Mouse (Mus musculus) frontal cortex, postnatal 25 days (tissue): ENCODE results near the gene Chpf2.
A peak's percentile ranks its signal among the peaks of the same experiment; 100 is the strongest.

ENCODE experiments used
- DNase-seq, 2 experiments: peaks; one replicate each; pipeline ENCODE4 v3.0.0; 2022; ENCODE audit warnings: low spot score in 2 of 2

Chpf2 gene

DNA sequence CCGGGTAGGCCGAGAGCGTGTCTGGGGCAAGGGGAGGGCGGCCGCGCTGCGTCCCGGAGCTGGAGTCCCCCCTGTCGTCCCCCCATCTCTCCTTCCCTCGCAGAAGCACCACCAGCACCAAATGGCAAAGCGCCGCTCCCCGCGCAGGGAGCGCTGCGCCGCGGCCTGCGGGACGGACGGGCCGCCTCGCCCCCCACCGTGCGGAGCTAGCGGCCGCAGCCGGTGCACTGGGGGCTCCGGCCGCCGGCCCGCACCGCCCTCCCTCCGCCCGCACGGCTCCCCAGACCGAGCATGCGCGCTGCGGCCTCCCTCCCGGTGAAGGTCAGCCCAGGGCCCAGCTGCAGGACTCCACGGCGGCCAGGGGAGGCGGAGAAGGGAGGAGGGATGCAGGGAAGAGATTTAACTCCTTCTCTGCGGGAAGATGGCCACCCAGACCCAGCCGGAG lies 18.1 kb downstream of the Chpf2 start:
- DNase-seq = peak in 1 of 2 experiments; percentile 69

DNA sequence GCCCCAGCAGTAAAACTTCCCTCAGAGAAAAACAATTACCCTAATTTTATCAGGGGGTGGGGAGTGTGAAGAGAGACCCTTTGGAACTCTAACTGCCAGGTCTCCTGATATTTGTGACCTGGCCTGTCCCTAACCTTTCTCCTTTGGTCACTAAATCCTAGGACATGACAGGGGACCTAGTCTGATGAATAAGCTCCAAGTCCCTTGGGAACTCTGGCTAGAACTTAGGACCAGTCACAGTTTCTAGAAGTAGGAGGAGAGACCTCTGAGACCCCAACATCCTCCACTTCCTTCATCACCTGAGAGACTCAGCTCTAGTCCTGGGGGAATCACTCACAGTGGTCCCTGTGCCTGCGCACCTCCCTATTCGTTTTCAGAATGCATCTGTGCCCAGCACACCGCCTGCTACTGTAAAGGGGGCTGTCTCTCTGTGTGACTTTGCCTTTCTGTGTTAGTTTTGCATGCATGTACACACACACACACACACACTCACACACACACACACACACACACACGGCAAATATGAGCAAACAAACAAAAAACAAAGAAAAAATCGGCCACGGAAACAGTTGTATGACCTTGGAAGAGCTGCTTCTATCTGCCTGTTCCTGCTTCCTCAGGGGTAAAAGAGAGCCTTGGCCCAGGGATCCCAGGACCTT lies 18.9 kb downstream of the Chpf2 start:
- DNase-seq = no peak

DNA sequence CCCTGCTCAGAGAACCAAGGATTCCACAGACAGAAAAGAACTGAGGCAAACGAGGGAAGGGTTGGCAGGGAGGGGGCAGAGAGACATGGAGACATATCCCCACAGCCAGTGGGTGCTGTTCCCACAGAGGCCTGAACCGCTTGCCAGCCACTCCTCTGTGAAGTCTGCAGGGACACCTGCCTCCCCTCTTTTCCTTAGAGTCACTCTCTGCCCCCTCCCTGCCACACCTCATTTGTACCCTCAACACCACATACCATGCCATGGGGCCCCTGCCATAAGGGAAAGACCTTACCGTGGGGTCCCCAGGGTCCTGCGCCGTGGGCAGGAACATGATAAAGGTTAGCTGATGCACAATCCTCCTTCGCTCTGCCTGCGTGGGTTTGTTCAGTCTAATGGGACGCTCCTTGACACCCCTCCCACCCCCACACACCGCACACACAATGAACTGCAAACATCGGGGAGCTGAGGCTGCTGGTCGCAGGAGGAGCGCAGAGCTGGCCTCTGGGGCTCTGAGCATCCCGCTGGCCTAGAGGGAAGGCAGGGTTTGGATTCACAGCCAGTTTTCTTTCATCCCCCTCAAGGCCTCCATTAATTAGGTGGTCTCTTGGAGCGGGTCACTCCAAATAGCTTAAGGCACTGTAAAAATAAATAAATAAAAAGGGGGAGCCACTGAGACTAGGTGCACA lies 19.6 kb downstream of the Chpf2 start:
- no peak for DNase-seq

- no peak for DNase-seq
These were observed 22.8 kb downstream of the Chpf2 start for GRCm38 (mm10) chr5:24609388-24609787.

- DNase-seq = no peak
These were observed 25.1 kb downstream of the Chpf2 start for GRCm38 (mm10) chr5:24611366-24612301.

- no peak for DNase-seq
These were observed 25.7 kb downstream of the Chpf2 start for GRCm38 (mm10) chr5:24612302-24612649.

DNA sequence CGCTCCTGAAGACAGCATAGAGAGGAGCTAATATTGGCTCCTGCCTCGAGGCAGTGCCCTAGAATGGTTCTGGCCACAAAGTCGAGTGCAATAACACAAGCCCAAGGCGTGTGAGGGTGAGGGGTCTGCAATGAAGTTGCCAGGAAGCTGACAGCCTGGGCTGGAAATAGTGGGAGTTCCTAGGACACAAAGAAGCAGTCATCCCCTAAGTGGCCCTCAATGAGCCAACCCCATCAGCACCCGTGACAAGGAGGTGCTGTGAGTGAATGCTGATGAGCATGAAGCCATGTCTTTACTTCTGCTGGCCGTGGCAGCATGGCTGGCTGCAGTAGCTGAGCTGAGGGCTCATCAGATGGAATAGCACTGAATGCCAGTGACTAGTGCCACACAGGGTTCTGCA lies 28.6 kb downstream of the Chpf2 start:
- no peak for DNase-seq

- no peak for DNase-seq
These were observed 32.4 kb downstream of the Chpf2 start for GRCm38 (mm10) chr5:24618921-24619320.

GRCm38 (mm10) chr5:24620116-24620515 lies 33.6 kb downstream of the Chpf2 start:
- no peak for DNase-seq

DNA sequence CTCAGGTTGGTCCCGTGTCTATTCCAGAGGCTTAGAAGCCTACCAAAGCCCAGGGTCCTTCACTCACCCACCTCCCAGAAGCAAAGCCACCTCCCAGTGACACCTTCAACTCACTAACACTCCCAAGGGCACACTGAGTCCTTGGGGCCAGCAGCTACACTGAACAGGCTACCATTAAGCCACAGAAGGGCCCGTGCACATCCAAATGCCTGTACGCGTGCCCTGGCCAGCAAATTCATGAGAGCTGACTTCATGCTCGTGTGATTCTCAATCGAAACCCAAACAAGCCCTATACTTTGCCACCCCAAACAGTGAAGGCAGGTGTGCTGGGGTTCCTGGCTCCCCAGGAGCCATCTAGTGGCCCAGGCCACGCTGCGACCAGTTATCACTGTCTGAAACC lies 34.1 kb downstream of the Chpf2 start:
- no peak for DNase-seq

DNA sequence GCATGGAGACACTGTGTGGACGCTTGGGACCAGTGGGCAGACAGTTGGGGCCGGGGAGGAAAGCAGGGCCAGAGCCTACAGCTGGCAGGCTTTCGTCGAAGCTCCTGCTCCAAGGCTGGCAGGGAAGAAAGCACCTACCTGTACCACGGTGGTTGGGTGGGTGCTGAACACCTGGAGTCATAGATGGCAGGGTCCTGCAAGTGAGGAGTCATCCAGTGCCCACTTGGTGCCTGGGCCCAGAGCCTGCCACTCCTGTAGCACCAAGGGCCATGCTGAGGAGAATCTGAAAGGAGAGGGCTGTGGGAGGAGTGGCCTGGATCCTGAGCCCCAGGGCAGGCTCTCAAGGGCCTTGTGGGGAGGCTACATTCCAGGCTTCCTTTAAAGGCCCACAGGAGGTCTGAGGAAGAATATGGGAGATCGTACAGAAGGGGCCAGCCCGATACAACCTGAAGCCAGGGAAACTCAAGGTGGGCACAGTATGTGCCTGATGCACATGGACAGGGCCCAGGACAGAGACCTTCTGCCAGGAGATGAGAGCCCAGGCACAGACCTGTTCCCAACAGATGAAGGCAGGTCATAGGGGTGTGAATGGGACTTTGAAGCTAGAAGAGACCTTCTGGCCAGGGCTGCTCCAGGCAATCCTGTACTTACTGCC lies 36.0 kb downstream of the Chpf2 start:
- no peak for DNase-seq

DNA sequence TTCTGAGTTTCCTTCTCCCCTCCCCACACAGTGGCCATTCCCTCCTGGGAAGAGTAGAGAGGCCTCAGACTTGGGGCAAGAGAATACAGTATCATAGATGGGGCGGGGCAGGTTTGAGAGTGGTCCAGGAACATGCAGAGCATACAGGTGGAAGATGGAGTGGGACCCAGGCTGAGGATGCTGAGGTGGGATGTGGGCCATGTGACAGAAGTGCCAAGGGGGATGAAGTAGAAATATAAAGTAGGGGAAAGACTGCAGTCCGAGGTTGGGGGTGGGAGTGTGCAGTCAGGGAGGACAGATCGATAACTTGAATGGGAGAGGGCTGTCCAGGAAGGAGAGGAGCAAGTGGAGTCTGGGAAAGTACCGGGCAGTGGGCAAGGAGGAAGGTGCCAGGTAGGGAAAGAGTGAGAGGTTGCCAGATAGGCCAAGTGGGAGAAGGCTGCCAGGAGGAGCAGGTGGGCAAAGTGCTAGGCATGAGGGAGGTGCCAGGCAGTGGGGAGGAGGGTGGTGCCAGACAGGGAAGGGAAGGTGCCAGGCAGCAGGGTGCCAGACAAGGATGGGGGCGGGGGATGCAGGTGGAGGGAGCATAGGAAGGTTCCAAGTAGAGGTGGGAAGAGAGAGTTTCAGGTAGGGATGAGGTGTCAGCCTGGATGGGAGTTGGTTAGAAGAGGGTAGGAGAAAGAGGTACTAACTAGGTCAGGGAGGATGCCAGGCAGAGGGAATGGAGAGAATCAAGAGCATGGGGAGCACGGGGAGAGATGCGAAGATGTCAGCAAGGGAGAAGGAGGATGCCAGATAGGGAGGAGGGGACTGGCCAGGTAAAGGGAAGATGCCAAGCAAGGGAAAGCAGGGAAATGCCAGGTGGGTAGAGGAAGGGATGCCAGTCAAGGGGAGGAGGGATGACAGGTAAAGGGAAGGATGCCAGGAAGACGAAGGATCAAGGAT lies 36.8 kb downstream of the Chpf2 start:
- no peak for DNase-seq

DNA sequence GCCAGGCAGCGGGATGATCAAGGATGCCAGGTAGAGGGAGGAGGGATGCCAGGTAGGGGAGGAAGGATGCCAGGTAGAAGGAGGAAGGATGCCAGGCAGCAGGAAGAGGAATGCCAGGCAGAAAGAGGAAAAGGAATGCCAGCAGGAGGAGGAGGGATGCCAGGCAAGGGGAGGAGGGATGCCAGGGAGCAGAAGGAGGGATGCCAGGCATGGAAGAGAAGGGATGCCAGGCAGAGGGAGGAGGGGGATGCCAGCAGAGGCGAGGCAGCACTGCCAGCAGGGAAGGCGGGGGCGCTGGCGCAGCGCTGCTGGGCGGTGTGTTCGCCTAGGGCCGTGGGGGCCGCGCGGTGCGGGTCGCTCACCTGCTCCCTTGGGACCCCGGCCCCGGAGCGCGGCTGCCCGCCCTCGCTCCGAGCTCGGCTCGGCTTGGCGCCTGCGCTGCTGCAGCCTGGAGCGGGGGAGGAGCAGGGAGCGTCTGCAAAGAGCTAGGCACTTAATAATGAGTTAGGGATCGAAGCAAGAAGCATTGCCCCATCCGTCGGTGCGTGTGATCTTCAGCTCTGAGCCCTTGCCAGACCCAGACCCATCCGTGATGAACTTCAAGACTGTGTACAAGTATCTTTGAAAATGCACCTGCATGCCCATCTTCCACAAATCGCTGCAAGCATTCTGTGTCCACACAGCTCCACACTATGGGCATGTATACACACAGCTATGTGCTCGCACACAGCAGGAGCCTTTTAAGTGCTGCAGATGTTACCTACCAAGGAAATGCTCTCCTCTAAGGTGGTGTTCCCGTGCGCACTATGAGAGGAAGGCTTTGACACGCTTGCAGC lies 37.7 kb downstream of the Chpf2 start, which contains the start of gene Smarcd3:
Smarcd3 (minus strand) TSS at position 426 of the 836 bp plus-strand sequence.
- peak; percentile 63 to 67 for DNase-seq

DNA sequence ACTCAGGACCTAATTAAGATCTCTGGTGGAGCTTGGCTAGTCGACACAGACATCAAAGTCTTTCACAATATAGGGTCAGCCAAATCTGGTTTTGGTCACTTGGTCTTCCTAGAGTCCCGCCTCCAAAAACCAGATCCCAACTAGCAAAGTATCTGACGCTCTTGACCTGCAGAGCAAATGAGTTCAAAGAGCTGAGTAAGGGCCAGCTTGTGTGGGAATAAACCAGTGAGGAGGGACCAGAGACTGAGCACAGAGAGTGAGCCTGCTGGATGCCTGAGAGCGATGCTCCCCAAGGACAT lies 38.2 kb downstream of the Chpf2 start:
- no peak for DNase-seq

- no peak for DNase-seq
These were observed 43.2 kb downstream of the Chpf2 start for GRCm38 (mm10) chr5:24629712-24630111.

- DNase-seq = no peak
These were observed 48.6 kb downstream of the Chpf2 start for GRCm38 (mm10) chr5:24635093-24635492.

DNA sequence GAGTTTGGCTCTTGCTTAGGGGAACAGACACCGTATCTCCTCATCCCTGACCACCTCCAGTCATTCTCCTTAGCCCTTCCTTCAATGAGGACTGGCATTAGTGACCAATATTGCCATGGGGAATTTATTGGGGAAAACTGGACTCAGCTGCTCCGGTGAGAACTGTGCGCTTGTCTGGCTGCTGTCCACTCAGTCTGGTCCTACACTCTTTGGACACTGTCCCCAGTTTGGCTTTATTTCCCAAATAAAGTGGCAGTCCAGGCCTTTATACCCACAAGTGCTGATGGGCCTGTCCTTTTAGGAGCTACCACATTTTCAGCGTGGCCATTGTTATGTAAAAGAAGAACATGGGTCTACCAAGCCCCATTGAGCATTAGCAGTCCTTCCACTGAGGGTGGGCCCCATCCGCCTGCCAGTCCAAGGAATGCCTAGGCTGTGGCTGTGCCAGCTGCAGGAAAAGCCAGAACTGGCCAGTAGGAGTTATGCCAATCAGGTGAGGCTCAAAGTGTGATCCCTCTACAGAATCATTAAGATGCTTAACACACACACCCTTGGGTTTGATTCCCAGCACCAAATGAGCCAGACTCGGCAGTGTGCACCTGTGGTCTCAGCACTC lies 49.1 kb downstream of the Chpf2 start:
- DNase-seq = no peak

GRCm38 (mm10) chr5:24636987-24637386 lies 50.4 kb downstream of the Chpf2 start:
- no peak for DNase-seq

DNA sequence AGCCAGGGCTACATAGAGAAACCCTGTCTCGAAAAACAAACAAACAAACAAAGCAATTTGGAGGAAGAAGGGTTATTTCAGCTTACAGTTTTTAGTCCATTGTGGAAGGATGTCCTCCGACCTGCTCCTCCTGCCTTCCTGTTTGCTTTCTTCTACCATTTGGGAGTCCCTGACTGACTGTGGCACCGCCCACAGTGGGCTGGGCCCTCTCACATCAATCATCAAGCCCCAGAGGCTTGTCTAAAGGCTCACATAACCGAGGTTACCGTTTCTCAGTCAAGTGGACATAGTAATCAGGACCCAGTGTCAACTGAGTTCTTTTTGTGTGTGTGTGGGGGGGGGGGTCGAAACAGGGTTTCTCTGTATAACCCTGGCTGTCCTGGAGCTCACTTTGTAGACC lies 51.6 kb downstream of the Chpf2 start:
- DNase-seq = no peak

DNA sequence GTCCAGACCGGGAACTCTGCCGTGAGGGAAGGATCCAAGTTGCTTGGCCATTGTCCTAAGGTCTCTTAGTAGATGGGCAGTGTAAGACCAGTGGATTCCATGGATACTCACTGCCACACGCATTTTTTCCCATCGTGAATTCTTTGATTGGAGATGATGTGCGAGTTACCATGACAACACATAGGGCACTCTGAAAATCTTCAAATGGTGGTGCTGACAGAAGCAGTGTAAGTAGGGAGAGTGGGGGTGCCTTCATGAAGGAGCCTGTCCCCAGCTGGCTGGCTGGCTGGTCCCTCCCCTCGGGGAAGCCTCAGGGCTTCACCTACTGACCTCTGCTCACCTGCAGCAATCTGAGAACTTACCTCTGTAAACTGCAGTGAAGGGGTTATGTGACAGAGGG lies 52.5 kb downstream of the Chpf2 start:
- DNase-seq = no peak
